Mouse (Mus musculus): ENCODE measurements at regions not wholly inside any gene's neighbourhood (a gene's known extent, or its start where the extent isn't known, plus 50 kb on each side); places are given as distances from the start of the nearest gene placed in this dataset.

DNA sequence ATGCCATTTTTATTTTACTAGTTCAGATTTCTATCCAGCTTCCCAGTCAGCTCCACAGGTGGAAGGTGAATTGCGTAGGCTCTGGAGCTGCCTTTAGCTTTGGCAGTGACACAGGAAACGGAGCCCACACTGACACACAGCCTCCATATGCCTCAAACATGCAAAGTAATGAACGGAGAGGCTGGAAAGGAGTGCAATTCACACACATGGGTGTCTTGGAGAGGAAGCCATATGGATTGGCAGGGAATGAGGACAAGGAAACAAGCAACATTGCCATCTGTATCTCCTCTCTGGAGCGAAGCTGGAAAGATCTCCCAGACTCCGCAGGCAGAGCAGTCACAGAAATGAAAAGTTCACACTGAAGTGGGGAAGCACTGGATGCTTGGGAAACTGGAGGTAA, 201.6 kb upstream of the 4930452B06Rik start:
- no peak for DNase-seq (ENCODE audit: low spot score in 2 of 2)

DNA sequence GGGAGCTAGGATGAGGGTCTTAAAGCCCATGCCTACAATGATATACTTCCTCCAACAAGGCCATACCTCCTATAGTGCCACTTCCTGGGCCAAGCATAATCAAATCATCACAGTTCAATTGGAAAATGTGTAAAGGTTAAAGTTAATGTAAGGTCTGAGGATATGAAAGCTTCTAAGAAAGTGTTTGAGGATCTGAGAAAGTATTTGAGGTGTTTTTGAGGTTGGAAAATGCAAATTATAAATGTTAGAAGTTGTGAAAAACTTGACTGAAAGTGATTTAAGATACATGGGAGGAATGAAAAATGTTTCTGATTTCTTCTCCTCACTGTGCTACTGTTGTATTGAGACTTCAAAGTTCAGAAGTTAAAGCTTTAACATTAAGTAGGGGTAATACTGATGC, 185.5 kb upstream of the 4930452B06Rik start:
- no peak for DNase-seq (ENCODE audit: low spot score in 2 of 2)

- DNase-seq (ENCODE audit: low spot score in 2 of 2): no peak
Observed at GRCm38 (mm10) chr14:8850208-8850607, 184.2 kb upstream of the 4930452B06Rik start.

- no peak for DNase-seq (ENCODE audit: low spot score in 2 of 2)
Observed at GRCm38 (mm10) chr14:8833516-8833915, 167.5 kb upstream of the 4930452B06Rik start.

- peak; percentile 4 to 20 for DNase-seq (ENCODE audit: low spot score in 2 of 2)
Observed at GRCm38 (mm10) chr14:8800217-8800616, 134.2 kb upstream of the 4930452B06Rik start.

DNA sequence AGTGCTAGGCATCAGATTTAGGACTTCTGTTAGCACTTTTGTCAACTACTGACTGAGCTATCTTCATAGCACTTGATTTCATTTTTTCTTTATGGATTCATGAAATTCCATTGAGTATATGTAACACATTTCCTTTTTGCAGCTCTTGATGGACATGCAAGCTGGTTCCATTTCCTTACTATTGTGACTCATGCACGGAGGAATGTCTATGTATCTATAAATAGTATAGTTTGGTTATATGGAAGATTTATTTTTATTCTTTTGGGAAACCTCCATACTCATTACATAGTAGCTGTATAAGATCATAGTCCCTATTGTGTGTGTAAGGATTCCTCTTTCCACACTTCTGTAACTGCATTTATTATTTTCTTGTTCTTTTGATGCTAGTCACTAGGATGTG, 123.3 kb upstream of the 4930452B06Rik start:
- DNase-seq (ENCODE audit: low spot score in 2 of 2): peak in 1 of 2 experiments; percentile 1

GRCm38 (mm10) chr14:8760541-8760940, 94.5 kb upstream of the 4930452B06Rik start:
- no peak for DNase-seq (ENCODE audit: low spot score in 2 of 2)

DNA sequence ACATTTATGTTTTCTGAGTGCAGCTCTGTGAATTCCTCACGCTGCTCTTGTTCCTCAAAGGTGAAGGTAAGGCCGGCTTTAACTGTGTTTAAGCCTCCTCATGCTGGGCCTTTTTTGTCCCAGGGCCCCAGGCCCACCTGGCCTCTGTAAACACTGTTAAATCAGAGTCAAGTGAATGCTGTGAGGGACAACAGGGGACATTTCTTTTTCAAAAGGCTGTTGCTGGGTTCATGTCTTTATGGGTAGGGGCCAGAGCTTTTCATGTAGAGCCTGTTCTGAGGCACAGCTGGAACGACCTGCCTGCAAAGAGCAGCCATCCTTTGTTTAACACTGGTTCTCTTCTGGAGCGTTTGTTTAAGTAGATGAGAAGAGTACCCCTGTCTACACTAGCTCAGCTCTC, 70.8 kb upstream of the 4930452B06Rik start:
- no peak for DNase-seq (ENCODE audit: low spot score in 2 of 2)

DNA sequence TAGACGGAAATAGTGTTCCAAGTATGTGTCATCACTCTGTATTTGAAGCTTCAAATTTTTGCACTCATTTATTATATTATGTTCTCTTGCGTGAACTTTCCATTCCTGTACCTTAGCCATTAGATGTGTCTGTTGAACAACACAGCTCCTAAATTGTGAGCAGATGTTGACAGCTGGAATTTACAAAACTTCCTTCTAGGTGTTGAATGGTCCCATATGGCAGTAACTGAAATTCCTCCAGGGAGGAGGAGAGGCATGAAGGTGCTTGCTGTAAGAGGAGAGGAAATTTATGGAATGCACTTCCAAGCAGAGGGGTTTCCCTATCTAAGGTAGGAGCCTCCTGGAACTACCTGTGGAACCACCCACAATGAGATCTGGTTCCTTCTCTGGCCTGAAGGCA, 67.2 kb upstream of the 4930452B06Rik start:
- no peak for DNase-seq (ENCODE audit: low spot score in 2 of 2)

DNA sequence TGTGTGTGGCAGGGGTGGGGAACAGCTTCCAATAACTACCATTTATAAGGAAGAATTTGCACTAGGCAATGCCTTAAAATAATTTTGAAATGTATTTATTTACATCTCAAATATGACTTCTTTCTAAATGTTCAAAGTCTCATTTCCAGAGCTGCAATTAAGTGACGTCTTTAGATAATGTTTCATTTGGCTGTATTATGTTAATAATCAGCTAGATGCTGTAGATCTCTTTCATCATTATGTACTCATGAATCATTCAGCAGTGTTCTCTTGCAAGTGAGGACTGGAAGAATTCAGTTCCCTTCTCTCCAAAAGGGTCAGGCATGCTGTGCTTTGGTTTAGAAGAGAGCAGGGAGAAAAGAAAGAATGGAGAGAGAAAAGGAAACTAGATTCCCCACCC, 61.3 kb upstream of the 4930452B06Rik start:
- DNase-seq (ENCODE audit: low spot score in 2 of 2): no peak
